Mouse (Mus musculus): ENCODE data around the gene Tmem176b.

- TF ChIP-seq GATA1 (IDR thresholded peaks at IDR 0.05; ENCODE audit: borderline replicate concordance, low read length) (no peak), FLI1 (IDR thresholded peaks at IDR 0.05; ENCODE audit: low read length) (no peak)
Measured at GRCm38 (mm10) chr6:48872596-48872995, 31.3 kb upstream of the Tmem176b start, which contains the start of gene Aoc1.

Measured in megakaryocyte, embryonic 14.5 days (primary cell).